Comparison of ENCODE assay signal across 15 mouse cellular contexts in genomic region chr7:111658579-111658978, GRCm38 (mm10).
"Had no signal": no experiment of that assay in that cellular context is flagged by ENCODE, and none has a peak within 500 bp of the region (broad histone marks: within the 10 kb centered on the region; RNA-seq: fewer than 3 reads in every experiment).

No protein-coding gene starts in this region.

- H3K4me3 ChIP-seq: limb, embryonic 13.5 days; liver, embryonic 15.5 days; midbrain, embryonic 10.5 days; myocyte; neural tube, embryonic 12.5 days; stomach, embryonic 15.5 days had no signal

- DNase-seq: kidney, postnatal 25 days; layer of hippocampus, adult 9-11 months; lung, embryonic 14.5 days; lung, postnatal 10 days; lung, postnatal 4 days; midbrain, embryonic 14.5 days; right cerebral cortex, postnatal 4 days; thymus, postnatal 36 days had no signal

- H3K4me2 ChIP-seq: limb, embryonic 13.5 days; liver, embryonic 11.5 days; liver, embryonic 15.5 days; lung, embryonic 14.5 days; neural tube, embryonic 12.5 days; stomach, embryonic 15.5 days had no signal

- H3K9me3 ChIP-seq: limb, embryonic 13.5 days; liver, embryonic 15.5 days; midbrain, embryonic 10.5 days; neural tube, embryonic 12.5 days; stomach, embryonic 15.5 days had no signal

- H3K27me3 ChIP-seq: limb, embryonic 13.5 days; liver, embryonic 15.5 days; neural tube, embryonic 12.5 days; stomach, embryonic 15.5 days had no signal

- H3K36me3 ChIP-seq: limb, embryonic 13.5 days; liver, embryonic 15.5 days; midbrain, embryonic 10.5 days; neural tube, embryonic 12.5 days; stomach, embryonic 15.5 days had no signal

- H3K9ac ChIP-seq: limb, embryonic 13.5 days; liver, embryonic 15.5 days; lung, embryonic 14.5 days; neural tube, embryonic 12.5 days; stomach, embryonic 15.5 days had no signal

- H3K27ac ChIP-seq: limb, embryonic 13.5 days; liver, embryonic 15.5 days; midbrain, embryonic 10.5 days; neural tube, embryonic 12.5 days; stomach, embryonic 15.5 days had no signal

- H3K4me1 ChIP-seq: liver, embryonic 15.5 days; neural tube, embryonic 12.5 days had no signal
